Mouse (Mus musculus) adrenal gland, postnatal 0 days (tissue): ENCODE data around the gene Gm3558. TPM values are rescaled to one million over a fixed set of nuclear protein-coding genes. Genes with fewer than 3 reads are reported as not detected.

Experiments
- polyA plus RNA-seq: library from polyadenylated mRNA; unstranded; fragments of >200 nt; fragmentation: Nextera tagmentation; extraction: Ambion mirVana; gene quantifications from 2 replicates; pipeline ENCODE4 v1.2.1, GENCODE M21; 2015

Gm3558 gene
- polyA plus RNA-seq = 0.43 and 0.50 TPM in 2 replicates

GRCm38 (mm10) chr14:7568382-7568781, at the start of gene Gm3558:
Gene Gm3558 (minus strand): TSS chr14:7568566.

GRCm38 (mm10) chr14:7595492-7595891, 27.1 kb upstream of the Gm3558 start, which contains the start of gene Gm10338:
Gene Gm10338 (minus strand): TSS chr14:7595592.

Other genes starting within 250 kb of the Gm3558 start
- not detected in 2 replicates for gene Gm5797, start 236.2 kb downstream of the Gm3558 start, polyA plus RNA-seq
- not detected in 2 replicates for gene Gm8374, start 203.4 kb downstream of the Gm3558 start, polyA plus RNA-seq
- not detected in 2 replicates for gene Gm3755, start 117.6 kb downstream of the Gm3558 start, polyA plus RNA-seq
- 0.33 and 0.79 TPM in 2 replicates for gene Gm3752, start 84.8 kb downstream of the Gm3558 start, polyA plus RNA-seq
- gene Gm10338, start 27.0 kb upstream of the Gm3558 start, polyA plus RNA-seq = not detected in 2 replicates
- gene Gm10128, start 75.4 kb upstream of the Gm3558 start, polyA plus RNA-seq = not detected in 2 replicates
- not detected in 2 replicates for gene Gm26661, start 223.0 kb upstream of the Gm3558 start, polyA plus RNA-seq
- 6.7 and 8.1 TPM in 2 replicates for gene Flnb, start 249.4 kb upstream of the Gm3558 start, polyA plus RNA-seq